Mouse (Mus musculus) cerebellum, adult 2 months (tissue): Measurements from ENCODE around the gene Wnt5a.

Experiments used
- CTCF ChIP-seq: fragments of 200-500 bp; IDR thresholded peaks from 2 replicates; pipeline ENCODE4 v1.5.1; 2011; ENCODE audit warnings: low read depth, mild to moderate bottlenecking, control low read depth, low read length, moderate library complexity, borderline replicate concordance; ENCODE audit not compliant: insufficient read depth
- POLR2A ChIP-seq: fragments of 200-500 bp; IDR thresholded peaks from 2 replicates; pipeline ENCODE4 v1.6.1; 2011; ENCODE audit warnings: low read length, control low read depth, borderline replicate concordance; ENCODE audit not compliant: insufficient read depth

DNA sequence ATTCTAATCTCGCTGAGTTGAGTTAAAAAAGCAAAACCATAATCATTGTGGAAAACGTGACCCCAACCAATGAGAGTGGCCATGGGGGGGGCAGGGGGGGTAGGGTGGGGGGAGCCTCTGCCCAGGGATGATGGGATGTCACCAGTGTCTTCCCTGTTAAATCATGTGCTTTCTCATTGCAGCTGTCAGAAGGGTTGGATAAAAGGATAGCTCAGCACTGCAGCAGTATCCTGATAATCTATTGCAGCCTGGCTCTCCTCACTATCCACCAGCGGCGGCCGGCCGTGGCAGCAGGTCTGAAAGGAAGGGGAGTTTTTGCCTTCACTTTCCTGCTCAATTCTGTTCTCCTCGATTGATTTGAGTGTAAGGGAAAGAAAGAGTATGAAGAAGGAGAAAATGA is 29.1 kb upstream of the Wnt5a start:
- TF ChIP-seq POLR2A: no peak
- no peak for TF ChIP-seq CTCF
